Mouse (Mus musculus) neutrophil, adult 83 days (primary cell): Measurements from ENCODE around the gene Shld2. TPM values are rescaled to one million over a fixed set of nuclear protein-coding genes. Genes with fewer than 3 reads are reported as not detected.

Experiments used
- total RNA-seq, 2 experiments: library from RNA; stranded (reverse); gene quantifications; one replicate each; pipeline ENCODE4 v1.2.4; 2023

Gene Shld2
- total RNA-seq, result 1 to 10 TPM; 8.6 to 9.2 TPM

GRCm38 (mm10) chr14:34310234-34310965 lies at the start of gene Shld2, which contains the start of gene Glud1:
Gene Shld2 (minus strand): TSS chr14:34310493.
Gene Glud1 (plus strand): TSS chr14:34310727.

GRCm38 (mm10) chr14:34355301-34355700 lies 45.0 kb upstream of the Shld2 start, which contains the start of gene Fam25c:
Gene Fam25c (minus strand): TSS chr14:34355433.

GRCm38 (mm10) chr14:34219295-34219694 lies 91.0 kb downstream of the Shld2 start, which contains the start of gene Syt15:
Gene Syt15 (plus strand): TSS chr14:34219595.

GRCm38 (mm10) chr14:34201231-34202035 lies 108.9 kb downstream of the Shld2 start, which contains the start of gene Gprin2:
Gene Gprin2 (minus strand): TSS chr14:34201653.

Other genes with a start within 250 kb of the Shld2 start
- gene Anxa8, start 224.5 kb downstream of the Shld2 start, total RNA-seq, result not detected
- not detected for gene A630023A22Rik, start 207.7 kb downstream of the Shld2 start, total RNA-seq
- gene Npy4r, start 158.0 kb downstream of the Shld2 start, total RNA-seq, result not detected
- not detected for gene Gprin2, start 108.8 kb downstream of the Shld2 start, total RNA-seq
- gene Syt15, start 90.9 kb downstream of the Shld2 start, total RNA-seq, result not detected
- gene Glud1, start 234 bp upstream of the Shld2 start, total RNA-seq, result 100 to 1,000 TPM; 219 to 235 TPM
- not detected for gene Fam25c, start 44.9 kb upstream of the Shld2 start, total RNA-seq
- not detected for gene Sncg, start 64.3 kb upstream of the Shld2 start, total RNA-seq
- under 1 TPM in 1 of 2 experiments, not detected in 1; 0.26 TPM for gene Mmrn2, start 65.0 kb upstream of the Shld2 start, total RNA-seq
- gene Bmpr1a, start 192.8 kb upstream of the Shld2 start, total RNA-seq, result 10 to 100 TPM; 11.5 to 16.0 TPM
- gene 9230112D13Rik, start 212.3 kb upstream of the Shld2 start, total RNA-seq, result not detected